Mouse (Mus musculus) embryo, embryonic 11.5 days (tissue): Measurements from ENCODE around the gene Vmac.

Experiments
- DNase-seq: peaks from one replicate; pipeline ENCODE4 v3.0.0-alpha.2; 2012; ENCODE audit warnings: low read depth, low spot score

Gene Vmac

DNA sequence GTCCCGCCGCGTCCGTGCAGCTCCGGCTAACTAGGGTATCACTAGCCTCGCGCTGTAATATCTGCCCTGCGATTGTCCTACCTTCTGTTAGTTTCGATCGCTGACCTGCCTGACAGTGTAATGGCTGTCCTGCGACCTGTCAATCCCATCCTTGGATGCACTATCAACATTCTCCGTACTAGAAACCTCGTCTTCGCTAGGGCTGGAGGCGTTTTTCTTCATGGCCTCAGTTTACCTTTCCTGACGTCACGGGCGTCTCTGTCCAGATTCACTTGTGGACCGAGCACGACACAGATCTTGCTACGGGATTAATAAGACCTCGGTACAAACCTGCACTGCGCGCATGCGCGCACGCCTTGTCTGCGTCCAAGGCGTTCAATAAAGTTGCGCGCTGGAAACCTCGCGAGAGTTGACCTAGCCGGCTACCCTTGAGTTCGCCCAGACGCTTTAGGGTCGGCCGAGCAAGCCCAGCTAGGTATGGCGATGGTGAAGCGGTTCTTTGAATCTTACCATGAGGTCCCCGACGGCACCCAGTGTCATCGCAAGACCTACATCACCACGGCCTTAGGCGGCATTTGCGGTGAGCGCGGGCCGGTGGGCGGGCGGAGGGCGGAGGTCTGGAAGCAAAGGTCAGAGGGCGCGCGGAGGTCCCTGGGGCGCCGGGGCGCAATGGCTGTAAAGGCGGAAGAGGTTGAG lies at the start of gene Vmac, which contains the start of gene Ndufa11:
Gene Vmac, minus strand, starts transcription at position 660 of the 696 bp plus-strand sequence.
Gene Ndufa11, plus strand, starts transcription at position 405 of the 696 bp plus-strand sequence.
- peak; percentile 99 for DNase-seq

DNA sequence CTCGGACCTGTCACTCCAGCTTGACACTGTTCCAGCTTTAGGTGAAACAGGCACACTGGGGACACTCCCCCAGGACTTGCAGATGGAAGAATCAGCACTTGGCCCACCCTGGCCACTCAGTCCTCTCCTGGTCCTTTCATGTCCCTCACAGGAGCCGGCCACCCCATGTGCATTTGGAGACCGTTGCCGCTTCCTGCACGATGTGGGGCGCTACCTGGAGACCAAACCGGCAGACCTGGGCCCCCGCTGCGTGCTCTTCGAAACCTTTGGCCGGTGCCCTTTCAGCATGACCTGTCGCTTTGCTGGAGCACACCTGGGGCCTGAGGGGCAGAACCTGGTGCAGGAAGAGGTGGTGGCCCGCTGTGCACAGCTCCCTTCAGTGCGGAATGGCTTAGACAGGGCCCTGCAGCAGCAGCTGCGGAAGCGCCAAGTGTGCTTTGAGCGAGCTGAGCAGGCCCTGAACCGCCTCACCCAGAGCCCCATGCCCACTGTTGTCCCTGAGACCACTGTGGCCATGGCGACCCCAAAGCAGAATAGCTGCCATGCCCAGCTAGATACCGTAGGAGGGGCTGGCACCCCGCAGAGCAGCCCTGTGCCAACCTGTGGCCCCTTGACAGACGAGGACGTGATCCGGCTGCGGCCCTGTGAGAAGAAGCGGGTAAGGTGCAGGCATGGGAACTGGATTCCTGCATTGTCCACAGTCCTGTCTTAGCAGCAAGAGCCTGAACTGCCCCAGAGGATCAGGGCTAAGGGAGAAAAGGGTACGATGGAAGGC lies 49.0 kb upstream of the Vmac start:
- DNase-seq: no peak

DNA sequence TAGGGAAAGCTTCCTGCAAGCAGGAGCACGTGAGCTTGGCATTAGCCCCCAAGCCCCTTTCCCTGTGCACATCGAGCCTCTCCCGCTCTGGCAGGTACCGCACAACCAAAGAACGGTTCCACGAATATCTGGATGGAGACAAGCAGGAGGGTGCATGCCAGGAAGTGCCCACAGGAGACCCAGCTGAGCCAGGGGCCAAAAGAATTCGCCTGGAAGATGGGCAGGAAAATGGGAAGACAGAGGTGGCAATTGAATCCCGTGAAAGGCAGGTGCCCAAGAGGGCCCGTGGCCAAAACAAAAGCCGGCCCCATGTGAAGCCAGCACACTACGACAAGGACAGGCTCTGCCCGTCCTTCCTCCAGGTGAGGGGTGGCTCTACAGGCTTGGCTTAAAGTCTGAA lies 47.6 kb upstream of the Vmac start:
- no peak for DNase-seq

DNA sequence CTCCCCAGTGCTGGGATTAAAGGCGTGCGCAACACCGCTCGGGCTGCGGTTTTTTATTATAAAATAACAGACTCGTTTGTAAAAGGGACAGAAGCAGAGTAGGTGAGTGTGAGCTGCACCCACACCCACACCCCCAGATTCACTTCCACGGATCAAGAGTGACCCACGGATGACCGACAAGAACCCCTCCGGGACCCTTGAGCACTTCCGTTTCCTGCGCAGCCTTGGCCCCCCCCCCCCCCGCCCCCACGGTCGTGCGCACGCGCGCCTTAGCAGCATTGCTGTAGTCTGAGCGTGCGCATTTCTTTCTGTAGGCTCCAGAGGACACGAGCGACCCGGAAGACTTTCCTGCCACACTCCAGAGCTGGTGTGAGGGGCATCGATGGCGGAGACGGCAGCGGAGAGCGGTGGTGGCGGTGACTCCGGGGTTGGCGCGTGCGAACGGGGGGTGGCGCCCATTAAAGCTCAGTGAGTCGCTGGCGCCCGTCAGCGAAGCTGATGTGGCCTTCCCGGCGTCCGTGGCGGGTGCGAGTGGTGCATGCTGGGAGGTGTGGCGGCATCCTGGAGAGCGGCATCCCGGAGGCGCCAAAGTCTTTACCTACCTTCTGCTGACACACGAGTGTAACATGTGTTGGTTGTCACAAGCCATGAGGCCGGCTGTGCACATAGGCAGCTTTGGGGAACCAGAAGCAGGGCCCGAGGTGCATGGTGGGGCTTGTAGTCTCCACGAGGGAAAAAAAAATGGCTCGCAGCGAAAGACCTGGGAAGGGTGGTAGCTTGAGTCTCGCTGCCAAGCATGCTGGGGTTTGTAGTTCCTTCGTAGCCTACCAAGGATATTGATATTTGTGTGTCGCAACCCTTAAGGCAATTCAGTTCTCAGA lies 46.9 kb upstream of the Vmac start, which contains the start of gene Dus3l:
Gene Dus3l, plus strand, starts transcription at position 284 of the 881 bp plus-strand sequence.
- peak; percentile 82 for DNase-seq

DNA sequence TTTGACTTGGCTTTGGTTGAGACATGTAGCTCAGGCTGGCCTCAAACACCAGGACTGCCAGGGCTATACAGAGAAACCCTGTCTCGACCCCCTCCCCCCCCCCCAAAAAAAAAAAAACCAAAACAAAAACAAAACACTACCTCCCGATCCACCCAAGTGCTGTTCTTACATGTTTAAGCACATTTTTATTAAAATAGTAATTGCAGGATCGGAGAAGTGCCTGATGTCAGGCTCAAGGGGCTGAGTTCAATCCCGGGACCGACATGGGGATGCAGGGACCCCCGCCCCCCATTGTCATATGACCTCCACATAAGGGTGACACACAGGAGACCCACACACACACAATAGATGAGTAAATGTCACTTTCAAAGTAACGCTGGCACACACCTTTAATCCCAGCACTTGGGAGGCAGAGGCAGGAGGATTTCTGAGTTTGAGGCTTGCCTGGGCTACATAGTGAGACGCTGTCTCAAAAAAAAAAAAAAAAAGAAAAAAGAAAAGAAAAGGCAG lies 46.0 kb upstream of the Vmac start:
- DNase-seq: no peak

DNA sequence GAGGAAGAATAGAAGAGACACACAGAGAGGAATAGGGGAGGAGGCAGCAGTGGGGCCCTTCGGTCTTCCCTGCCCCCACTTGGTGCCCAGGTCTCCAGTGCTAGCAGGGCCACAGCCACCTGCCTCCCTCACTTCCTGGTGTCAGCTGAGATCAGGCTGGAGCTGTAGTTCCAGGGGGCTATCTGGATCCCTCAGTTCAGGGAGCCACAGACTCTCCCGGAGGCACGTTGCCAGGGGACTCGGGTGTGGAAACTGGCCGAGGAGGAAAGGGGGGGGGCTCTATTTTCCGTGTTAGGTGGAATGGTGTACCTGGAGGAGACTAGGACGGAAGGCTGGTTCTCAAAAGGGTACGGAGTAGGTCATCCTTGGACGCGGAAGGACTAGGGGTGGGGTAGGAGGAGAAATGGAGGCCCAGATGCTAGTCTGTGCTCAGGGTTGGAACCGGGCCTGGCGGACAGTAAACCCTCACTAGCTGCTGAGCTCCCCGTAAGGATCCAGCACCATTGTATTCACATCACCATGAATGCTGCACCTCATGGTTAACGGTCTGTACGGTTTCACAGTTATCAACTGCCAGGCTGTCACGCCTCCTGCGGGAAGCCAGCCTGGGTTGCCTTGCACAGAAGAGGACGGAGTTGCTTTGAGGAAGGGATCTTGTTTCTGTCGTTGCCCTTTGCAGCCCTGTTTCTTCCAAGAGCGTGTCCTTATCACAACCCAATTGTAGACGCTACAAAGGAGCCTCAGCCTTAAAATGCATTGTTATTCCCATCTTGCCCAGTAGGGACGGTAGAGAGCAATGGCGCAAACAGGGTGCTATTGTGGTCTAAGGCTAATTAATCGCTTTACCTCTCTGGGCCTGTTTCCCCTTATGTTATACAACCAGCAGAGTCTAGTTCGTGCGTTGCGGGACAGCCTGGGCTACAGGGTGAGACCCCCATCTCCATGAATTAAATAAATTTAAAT lies 45.2 kb upstream of the Vmac start:
- no peak for DNase-seq

DNA sequence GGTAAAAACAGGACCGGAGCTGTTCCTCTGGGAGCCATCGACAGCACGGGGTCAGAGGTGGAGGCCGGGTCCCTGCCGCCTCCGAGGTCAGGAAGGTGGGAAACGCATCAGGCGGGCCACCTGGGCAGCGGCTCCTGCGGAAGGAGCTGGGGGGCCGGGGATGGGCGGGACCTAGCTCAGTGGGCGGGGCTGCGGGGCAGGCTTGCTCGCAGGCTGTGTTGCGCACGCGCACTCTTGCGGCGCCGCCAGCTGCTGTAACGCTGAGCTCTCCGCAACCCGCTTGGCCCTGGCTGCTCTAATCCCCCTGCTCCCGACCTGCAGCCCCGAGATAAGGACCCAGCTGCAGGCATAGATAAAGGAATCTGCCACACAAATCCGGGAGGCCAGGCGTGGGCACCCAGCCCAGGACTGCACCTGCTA lies 44.2 kb upstream of the Vmac start:
- peak; percentile 85 for DNase-seq

DNA sequence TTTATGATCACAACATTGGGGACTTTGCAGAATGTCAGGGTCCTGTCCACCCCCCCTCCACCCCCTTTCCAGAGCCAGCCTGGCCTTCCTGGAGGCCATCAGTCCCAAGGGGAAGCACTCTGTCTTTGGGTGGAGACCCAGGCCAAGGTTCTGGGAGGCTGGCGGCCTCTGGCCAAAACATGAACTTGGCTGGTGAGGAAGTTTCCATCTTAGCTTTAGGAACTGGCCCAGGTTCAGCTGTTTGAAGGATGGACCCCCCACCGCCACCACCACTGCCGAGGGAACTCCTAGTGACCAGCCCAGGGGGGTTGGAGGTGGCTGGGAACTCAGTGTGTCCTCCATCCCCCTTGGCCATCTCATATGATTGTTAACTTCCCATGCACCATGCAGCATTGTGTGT lies 43.3 kb upstream of the Vmac start:
- DNase-seq: no peak

DNA sequence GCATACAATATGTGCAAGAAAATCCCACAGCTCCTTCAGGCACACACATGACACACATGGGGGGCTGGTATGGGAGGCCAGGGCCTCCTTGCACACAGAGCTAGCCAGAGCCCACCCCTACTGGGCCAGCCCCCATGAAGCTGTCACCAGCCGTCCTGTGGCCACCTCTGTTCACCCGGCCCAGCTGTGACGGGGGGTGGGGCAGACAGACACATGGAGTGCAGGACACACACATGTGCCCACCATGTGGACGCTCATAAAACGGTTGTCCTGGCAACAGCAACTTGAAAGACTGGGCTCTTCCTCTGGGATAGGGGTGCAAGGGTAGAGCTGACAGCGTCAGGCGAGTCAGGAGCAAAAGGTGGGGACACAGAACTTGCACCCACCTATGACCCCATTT lies 41.4 kb upstream of the Vmac start:
- DNase-seq: no peak

DNA sequence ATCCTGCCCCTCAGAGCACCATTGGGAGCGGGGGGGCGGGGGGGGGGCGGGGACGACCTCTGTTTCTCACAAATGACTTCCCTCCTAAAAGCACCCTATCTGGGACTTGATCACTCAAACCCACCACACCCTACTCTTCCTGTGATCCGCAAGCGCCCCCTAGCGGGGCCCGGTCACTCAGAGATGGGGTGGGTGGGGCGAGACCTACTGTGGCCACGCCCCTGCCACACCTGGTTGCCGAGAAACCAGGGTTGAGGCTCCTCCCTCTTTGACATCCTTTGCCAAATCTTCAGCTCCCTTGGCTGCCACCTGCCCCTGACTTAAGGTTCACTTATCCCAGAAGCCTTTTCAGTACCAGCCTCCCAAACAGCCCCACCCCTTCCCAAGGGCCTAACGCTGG lies 40.3 kb upstream of the Vmac start:
- no peak for DNase-seq

DNA sequence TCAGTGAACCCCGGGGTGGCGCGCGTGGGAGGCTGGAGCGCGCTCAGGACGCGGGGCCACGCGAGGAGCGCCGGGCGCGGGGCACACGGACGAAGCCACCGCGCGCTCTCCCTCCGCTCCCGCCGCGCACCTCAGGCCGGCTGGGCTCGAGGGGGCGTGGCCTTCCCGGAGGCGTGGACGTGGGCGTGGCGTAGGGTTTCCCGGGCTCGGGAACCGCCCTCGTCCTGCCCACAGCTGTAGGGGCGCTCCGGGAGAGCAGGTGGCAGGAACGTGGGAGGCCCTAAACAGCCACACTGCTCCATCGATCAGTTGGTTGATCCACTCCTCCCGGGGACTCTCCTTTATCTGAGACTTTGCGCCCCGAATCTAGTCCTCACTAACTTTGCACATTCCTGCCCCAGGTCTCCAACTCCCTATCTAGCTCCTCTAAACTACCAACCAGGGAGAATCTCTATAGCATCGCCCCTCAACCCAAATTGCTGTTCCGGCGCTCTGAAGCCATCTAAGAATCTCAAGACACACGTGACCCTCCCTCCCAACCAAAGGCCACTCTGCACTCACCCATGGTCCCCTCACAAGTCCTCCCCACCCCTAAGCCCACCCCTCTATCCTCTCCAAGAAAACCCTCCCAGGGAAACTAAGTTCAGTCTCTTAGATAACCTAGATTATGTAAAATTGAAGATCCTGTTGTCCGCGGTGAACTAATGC lies 39.7 kb upstream of the Vmac start, which contains the start of gene Nrtn:
Gene Nrtn, minus strand, starts transcription at position 115 of the 708 bp plus-strand sequence.
- DNase-seq: no peak

DNA sequence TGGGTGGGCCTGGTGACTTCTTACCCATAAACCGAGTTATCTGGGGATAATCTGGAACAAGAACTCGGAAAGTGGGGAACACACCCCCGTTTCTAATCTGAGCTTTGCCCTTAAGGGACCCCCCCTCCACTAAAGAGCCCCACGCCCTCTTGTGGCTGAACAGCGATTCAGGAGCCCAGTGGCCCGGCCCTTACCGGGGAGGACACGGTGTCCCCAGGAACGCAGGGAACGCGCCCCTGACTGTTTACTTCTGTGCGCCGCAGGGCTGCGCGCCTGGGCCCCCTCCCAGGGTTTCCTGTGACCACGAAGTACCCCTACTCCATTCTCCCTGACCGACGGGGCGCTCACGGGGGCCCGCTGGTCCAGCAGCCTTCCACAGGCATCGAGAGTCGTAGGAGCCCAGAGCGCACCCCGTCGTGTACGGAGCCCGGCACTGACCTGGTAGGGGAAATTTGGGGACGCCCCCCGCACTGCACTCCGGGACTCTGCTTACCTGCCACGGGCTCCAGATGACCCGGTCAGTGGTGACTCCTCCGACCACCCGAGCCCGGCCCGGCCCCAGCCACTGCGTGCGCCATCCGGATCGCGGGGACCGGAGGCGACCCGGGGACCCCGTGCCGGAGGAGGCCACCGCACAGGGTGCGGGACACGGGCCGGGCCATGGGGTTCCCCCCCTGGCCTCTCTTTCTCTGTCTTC lies 39.0 kb upstream of the Vmac start:
- no peak for DNase-seq

DNA sequence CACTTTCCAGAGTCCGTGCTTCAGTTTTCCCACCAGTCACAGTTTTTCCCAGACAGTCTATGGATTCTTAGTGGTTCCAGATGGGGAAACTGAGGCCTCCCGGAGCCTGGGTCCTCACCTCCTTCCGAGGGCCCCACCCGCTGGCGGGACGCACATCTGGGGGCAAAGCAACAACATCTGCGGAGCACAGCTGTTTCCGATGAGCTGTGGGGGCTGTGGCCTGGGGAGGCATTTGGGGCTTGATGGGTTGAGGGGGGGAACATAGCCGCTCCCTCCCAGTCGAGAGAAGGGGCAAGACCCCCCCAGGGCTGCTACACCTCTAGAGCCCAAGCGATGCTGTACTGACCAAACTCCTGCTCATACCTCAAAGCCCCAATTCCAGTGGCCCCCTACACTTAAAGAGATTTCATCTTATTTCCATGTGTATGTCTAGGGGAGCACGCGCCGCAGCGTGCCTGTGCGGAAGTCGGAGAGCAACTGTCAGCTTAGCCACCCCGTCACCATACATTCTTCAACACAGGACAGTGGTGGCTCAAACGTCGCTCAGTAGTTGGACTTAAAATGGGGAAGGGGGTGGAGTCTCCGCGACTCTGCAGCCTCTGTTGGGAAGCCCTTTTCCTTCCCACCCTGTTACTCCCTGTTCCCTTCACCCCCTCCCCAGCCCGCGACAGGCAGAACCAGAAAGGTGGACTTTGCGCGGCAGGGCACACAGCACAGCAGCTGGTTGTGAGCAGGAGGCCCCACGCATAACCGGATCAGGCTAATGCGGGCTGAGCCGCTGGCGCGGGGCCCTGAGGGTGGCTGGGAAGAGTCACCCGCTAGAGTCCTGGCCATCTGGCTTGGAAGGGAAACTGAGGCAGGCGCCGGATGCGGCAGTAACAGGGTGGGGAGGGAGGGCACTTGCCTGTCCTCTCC lies 36.7 kb upstream of the Vmac start:
- DNase-seq: no peak

DNA sequence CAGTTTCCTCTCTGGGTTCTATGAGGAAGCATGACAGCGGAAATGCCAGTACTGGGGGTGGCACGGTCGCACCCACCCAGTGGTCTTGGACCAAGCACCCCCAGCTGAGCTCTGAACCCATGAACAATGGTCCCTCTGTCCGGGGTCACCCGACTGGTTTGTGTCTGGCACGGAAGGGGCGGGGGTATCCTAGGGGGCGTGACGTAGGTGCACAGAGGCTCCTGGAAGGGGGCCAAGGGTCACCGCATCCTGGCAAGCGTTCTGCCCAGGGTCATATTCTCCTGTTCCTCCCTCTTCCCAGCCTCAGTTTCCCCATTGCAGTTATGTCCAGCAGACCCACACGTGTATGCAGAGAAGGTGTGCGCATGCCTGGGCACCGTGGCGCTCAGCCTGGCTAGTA lies 35.6 kb upstream of the Vmac start:
- no peak for DNase-seq

DNA sequence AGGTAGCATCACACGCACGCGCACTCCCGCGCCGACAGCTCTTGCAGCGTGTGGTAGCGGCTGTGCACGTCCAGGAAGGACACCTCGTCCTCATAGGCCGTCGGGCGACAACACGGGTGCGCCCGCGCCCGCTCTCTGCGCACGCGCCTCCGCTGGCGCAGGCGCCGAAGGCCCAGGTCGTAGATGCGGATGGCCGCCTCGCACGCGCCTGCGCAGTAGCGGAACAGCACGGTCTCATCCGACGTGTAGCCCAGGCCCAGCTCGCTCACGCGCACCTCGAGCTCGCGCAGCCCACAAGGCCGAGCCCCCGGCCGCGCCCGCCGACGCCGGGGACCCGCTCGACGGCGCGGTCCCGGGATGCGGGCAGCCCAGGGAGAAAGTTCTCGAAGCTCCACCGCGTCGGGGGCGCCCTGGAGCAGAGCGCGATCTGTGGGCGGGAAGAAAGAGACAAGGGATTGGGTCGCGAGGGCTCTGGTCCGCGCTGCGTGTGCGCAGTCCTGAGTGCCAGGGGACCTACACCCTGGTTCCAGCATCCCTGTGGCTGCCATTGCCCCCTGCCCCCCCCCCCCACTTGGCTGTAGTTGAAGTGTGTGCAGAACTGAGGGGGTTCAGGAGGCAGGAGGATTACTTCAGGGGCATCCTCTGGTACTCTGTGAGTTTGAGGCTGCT lies 33.7 kb upstream of the Vmac start:
- DNase-seq: no peak

DNA sequence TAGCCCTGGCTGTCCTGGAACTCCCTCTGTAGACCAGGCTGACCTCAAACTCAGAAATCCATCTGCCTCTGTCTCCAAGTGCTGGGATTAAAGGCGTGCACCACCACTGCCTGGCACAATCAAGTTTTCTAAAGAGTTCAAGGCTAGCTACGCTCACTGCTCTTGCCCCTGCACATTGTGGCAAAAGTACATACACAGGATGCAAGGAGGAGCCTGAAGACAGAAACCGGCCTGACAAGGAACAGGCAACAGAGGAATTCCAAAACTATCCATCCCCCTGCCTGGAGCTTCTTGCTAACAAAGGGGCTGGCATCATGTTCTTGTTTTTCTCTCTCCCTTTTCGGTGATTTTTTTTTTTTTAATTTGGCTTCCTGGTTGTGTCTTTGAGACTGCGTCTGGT lies 26.4 kb upstream of the Vmac start:
- no peak for DNase-seq

DNA sequence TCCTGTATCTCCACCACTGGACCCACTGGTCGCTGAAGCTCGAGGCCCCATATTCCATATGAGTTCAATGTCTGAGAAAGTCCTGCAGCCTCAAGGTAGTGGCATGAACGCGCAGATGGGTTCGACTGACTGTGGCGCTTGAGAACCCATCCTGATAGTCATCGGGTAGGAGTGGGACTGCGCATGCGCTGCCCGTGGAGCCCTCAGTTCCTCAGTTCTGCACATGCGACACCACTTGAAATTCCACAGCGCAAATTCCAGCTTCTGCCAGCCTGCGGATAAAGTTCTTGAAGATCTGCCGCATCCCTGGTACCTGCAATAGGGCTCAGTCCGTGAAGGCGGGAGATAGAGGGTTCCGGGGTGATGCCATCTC lies 23.0 kb upstream of the Vmac start:
- no peak for DNase-seq
